Mouse (Mus musculus) WW6 (cell line): Measurements from ENCODE around the gene Pkig.
A peak's percentile ranks its signal among the peaks of the same experiment; 100 is the strongest.
"Not testable (repeated sequence)": the region's sequence is repeated elsewhere in the genome, so short reads cannot be mapped to it uniquely, and the experiment has no call there.

Experiments used
- DNase-seq: peaks from one replicate; pipeline ENCODE4 v3.0.0-alpha.2; 2013; ENCODE audit warnings: low read depth, low spot score

The Pkig gene

GRCm38 (mm10) chr2:163643576-163643971, 14.6 kb upstream of the Pkig start:
- DNase-seq, result no peak

DNA sequence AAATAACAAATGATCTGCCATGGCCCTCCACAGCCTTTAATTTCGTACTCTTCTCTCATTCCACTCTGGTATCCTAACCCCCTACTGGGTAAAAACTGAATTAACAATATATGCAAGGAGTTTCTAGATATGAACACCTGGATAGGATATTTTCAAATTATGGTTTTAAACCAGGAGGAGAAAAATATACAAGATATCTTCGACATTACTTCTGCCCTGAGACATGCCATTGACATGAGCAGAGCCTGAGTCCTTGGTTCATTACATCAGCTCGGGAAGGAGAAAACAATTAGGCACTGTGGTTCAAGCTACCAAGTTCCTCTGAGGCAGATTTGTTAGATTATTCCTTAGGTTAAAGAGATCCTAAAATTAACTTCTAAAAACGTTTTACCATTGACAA, 14.1 kb upstream of the Pkig start:
- no peak for DNase-seq

GRCm38 (mm10) chr2:163644575-163645385, 13.4 kb upstream of the Pkig start, which contains the start of gene Serinc3:
Gene Serinc3 (minus strand): TSS chr2:163645131.
- DNase-seq, result peak; percentile 95

DNA sequence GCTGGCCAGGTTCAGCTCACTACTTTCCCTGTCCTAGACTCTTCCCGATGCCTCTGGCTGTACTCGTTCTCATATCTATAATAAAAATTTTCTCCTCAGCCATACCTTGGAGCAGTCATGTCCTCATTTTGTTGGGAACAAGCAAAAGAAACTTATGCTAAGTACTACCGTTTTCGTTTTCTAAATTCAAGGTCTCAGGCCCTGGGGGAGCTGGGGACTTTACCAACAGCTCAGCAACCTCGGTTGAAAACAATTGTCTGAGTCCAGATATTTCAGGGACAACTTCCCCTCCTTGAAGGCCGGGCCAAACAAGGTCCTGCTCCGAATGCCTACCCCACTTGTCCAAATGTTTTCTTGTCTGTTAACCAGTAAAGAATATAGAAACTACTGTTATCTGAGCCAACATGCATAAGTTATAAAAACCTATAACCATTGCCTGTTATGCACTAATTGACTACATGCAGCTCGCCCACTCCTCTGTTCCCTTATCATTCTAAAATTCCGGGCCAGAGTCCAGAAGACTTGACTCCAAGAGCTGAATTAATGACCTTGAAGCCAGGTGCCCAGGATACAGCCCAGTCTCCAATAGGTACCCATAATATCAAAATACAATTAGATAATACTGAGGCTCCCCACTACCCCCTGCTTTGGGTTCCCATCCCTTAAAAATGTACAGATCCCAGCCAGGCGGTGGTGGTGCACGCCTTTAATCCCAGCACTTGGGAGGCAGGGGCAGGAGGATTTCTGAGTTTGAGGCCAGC, 12.3 kb upstream of the Pkig start:
- DNase-seq, result no peak

DNA sequence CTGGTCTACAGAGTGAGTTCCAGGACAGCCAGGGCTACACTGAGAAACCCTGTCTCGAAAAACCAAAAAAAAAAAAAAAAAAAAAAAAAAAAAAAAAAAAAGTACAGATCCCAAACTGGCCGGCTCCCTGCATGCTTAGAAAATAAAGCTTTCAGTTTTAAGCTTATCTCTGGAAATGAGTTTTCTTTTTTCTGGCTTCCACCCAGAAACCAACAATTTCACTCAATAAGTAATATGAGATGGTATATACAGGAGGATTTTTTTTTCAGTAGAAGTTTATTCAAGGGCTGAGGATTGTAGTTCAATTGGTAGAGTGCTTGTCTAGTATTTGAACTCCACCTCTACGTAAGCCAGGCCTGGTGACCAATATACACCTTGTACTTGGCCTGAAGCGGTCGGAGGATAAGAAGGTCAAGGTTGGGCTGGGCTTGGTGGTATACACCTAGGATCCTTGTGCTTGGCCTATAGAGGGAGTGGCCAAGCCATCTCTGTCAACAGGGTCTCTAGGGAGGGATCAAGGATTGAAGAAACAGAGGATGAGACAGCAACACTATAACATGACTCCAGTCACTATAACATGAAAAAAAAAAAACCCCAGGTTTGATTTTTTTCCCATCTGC, 11.6 kb upstream of the Pkig start:
- no peak for DNase-seq

- not testable (repeated sequence) for DNase-seq
These were observed 2.5 kb upstream of the Pkig start for GRCm38 (mm10) chr2:163655699-163656098.

GRCm38 (mm10) chr2:163657486-163657885, 700 bp upstream of the Pkig start:
- DNase-seq, result no peak

- no peak for DNase-seq
These were observed 755 bp downstream of the Pkig start for GRCm38 (mm10) chr2:163658941-163659340.

- no peak for DNase-seq
These were observed 1.2 kb downstream of the Pkig start for GRCm38 (mm10) chr2:163659431-163659830.

DNA sequence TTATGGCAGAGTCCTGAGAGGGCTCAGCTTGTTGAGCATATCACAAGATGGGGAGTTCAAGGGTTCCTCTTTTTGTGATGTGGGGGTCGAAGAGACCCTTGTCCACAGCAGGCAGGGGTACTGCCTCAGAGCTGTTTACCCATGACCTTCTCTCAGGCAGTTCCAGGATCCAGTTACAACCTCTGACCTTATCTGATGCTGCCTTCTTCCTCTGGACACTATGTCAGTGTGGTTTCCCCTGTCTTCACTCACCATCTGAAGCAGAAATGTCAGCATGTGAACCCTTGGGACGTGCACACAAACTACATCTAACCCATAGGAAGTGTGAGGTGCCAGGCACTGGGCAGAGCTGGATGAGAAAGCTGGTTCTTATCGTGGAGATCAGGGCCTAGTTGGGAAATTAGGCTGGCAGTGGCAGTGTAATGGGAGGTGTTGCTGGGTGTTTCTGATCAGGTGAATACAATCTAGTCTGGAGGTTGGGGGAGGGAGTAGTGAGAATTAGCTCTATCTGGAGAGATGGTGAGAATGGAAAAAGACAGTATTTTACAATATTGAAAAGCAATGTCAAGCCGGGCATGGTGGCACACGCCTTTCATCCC, 2.0 kb downstream of the Pkig start:
- no peak for DNase-seq

DNA sequence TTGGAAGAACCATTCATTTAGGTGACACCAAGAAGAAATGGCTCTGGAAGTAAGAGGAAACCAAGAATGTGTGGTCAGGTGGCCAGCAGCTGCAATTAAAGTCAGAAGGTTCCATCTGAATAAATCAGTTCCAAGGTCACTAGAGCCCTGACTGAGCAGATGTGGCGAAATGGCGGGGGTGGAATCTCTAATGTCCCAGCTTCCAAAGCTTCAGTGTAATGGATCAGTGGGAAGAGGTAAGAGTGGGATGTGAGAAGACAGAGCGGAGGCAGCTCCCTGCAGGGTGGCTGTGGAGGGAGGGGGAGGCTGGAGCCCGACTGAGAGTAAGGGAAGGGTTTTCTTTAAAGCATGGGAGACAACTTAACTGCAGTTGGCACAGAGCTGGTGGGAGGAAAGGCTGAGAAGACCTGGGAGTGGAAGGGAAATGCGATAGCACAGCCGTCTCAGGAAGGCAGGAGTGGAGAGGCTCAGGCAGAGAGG, 3.2 kb downstream of the Pkig start:
- DNase-seq, result no peak

DNA sequence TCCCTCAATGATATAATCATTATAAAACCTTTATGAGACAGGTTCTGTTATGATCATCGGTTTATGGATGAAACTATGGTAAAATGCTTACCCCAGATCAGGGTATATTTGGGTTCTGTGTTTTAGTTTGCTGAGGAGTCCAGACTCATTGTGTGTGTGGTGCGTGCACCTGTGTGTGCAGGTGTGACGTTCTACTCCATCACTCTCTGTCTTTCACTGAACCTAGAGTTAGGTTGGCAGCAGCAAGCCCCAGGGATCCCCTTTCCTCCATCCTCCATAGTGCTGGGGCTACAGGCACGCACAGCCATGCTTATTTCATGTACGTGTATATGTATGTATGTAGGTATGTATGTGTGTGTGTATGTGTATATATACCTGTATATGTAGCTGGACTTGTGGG, 3.9 kb downstream of the Pkig start:
- no peak for DNase-seq

DNA sequence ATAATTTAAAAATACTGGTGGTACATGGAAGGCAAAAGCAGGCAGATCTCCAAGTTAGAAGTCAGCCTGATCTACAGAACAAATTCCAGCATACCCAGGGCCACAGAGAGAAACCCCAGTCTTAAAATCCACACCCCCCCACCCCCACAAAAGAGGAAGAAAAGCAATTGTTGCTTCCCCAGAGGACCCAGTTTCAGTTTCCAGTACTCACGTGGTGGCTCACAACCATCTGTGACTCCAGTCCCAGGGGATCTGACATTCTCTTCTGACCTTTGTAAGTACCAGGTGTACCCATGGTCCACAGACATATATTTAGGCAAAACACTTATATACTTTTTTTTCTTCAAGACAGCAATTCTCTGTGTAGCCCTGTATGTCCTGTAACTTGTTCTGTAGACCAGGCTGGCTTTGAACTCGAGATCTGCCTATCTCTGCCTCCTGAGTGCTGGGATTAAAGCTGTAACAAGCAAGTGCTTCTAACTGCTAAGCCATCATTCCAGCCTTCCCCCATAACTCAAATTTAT, 4.6 kb downstream of the Pkig start:
- no peak for DNase-seq

DNA sequence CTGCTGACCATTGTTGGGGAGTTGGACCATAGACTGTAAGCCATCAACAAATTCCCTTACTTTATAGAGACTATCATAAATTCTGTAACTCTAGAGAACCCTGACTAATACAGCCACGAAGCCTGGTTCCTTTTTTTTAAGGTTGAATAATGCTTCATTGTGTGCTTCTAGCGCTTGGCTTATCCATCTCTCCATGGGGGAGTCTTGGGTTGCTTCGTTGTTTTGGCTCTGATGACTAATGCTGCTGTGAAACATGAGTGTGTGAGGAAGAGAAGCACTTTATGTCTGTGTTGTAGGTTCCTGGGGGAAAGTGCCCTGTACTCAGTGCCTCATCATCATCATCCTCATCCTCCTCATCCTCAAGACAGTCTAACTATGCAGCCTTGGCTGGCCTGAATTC, 5.7 kb downstream of the Pkig start:
- no peak for DNase-seq

GRCm38 (mm10) chr2:163667045-163667444, 8.9 kb downstream of the Pkig start:
- no peak for DNase-seq

DNA sequence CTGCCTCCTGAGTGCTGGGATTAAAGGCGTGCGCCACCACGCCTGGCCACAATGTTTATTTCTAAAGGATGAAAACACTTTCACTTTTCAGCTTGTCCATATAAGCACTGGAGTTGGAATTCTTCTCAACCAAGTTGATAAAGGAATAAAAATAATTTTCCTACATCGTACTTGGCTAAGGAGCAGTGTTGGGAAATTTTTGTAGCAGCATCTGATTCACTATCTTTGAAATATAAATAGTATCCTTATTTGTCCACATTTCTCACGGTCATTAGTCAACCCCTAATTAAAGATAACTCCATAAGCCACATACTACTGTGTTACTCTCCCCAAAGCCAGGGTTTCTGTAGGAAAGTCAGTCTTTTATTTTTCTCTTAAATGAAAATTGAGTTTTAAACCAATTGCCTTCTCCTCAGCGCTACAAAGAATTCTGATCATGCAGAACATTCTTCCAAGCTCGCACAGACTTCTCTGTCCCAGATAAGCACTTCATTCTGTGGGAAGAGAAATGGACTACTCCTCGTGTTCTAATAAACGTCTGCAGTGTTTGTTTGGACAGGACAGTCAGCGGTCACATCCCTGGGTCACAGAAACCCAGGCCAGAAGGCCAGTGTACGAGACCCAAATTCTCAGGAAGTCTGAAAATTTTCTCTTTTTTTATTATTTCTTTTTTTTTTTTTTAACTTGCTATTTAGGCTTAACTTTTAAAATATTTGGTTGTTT, 12.8 kb downstream of the Pkig start:
- DNase-seq, result no peak

GRCm38 (mm10) chr2:163674397-163674796, 16.2 kb downstream of the Pkig start:
- DNase-seq, result no peak

- DNase-seq, result no peak
These were observed 17.0 kb downstream of the Pkig start for GRCm38 (mm10) chr2:163675144-163675619.

DNA sequence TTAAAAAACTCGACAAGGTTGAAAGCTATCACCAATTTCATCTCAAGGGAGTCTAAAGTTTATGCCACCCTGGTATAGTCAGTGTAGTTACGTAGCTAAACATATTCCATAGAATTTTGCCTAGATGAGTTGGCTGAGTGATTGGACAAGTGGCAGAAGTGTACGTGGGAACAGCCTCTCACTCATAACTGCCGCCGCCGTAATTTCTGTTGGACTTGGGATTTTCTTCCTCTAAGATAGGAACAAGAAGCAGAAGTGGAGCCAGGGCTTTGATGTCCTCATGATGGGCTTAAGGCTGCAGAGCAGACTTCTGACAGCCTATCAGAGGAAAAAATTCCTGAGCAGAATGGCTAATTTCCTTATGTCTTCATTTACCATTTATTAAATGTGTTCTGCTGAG, 17.5 kb downstream of the Pkig start:
- DNase-seq, result no peak

GRCm38 (mm10) chr2:163676321-163676720, 18.1 kb downstream of the Pkig start:
- DNase-seq, result no peak

DNA sequence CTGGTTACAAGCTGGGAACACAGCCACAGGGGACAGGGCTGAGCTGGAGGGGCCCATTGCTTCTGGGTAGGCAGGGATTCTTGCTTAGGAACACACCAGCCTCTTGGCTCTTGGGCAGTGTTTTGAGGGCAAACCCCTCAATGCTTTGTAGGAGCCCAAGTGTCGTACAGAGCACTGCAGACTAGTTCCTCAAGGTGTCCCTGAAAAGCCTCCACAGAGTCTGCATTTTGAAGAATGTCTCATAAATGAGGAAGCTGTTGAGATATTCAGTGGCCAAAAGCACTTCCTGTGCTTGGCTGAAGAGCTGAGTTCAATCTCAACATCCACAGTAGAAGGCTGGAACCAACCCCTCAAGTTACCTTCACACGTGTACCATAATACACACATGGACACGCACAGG, 18.6 kb downstream of the Pkig start:
- no peak for DNase-seq
